Mouse (Mus musculus) adrenal gland, adult 18-20 months (tissue): Measurements from ENCODE around the gene Tmem9b. TPM values are rescaled to one million over a fixed set of nuclear protein-coding genes. Genes with fewer than 3 reads are reported as not detected.

Source experiments
- DNase-seq, 2 experiments: peaks; one replicate each; pipeline ENCODE4 v3.0.0; 2021 to 2022; ENCODE audit warnings: low spot score in 2 of 2
- total RNA-seq, 2 experiments: library from RNA; stranded (reverse); gene quantifications; 1 replicate in 1 of 2; 2 replicates in 1 of 2; pipeline ENCODE4 v1.2.3; 2021

Gene Tmem9b
- total RNA-seq, 2 experiments from 2014 or later = 45.7 to 47.6 TPM

- no peak for DNase-seq
These were observed 11.0 kb downstream of the Tmem9b start for GRCm38 (mm10) chr7:109741703-109742102.

- no peak for DNase-seq
These were observed 11.6 kb downstream of the Tmem9b start for GRCm38 (mm10) chr7:109741060-109741459.

GRCm38 (mm10) chr7:109739822-109740370 is 12.8 kb downstream of the Tmem9b start:
- no peak for DNase-seq

GRCm38 (mm10) chr7:109734806-109735205 is 17.9 kb downstream of the Tmem9b start:
- DNase-seq = no peak

- DNase-seq = no peak
These were observed 21.0 kb downstream of the Tmem9b start, which contains the start of gene Ascl3 for GRCm38 (mm10) chr7:109731626-109732025. TSS of gene Ascl3 (minus strand) at chr7:109731726.

GRCm38 (mm10) chr7:109723697-109724096 is 29.0 kb downstream of the Tmem9b start, which contains the start of gene BC051019:
TSS of gene BC051019 (minus strand) at chr7:109723850.
- DNase-seq = no peak

- DNase-seq = no peak
These were observed 29.6 kb downstream of the Tmem9b start for GRCm38 (mm10) chr7:109723114-109723513.

- DNase-seq = no peak
These were observed 30.1 kb downstream of the Tmem9b start for GRCm38 (mm10) chr7:109722618-109723017.

- DNase-seq = peak in 1 of 2 experiments; percentile 24
These were observed 33.4 kb downstream of the Tmem9b start for GRCm38 (mm10) chr7:109719286-109719685.

- DNase-seq = no peak
These were observed 39.2 kb downstream of the Tmem9b start for GRCm38 (mm10) chr7:109713434-109713982.

- DNase-seq = no peak
These were observed 40.5 kb downstream of the Tmem9b start for GRCm38 (mm10) chr7:109712198-109712597.

GRCm38 (mm10) chr7:109710069-109710468 is 42.6 kb downstream of the Tmem9b start:
- no peak for DNase-seq

GRCm38 (mm10) chr7:109708961-109709382 is 43.7 kb downstream of the Tmem9b start:
- DNase-seq = no peak

- peak; percentile 28 to 35 for DNase-seq
These were observed 45.5 kb downstream of the Tmem9b start for GRCm38 (mm10) chr7:109707023-109707785.

- DNase-seq = no peak
These were observed 48.2 kb downstream of the Tmem9b start for GRCm38 (mm10) chr7:109704461-109704860.

GRCm38 (mm10) chr7:109704016-109704377 is 48.7 kb downstream of the Tmem9b start:
- DNase-seq = no peak

- peak; percentile 98 to 99 for DNase-seq
These were observed 49.3 kb downstream of the Tmem9b start, which contains the start of the genes St5 and Akip1 for GRCm38 (mm10) chr7:109703190-109704015. TSS of gene St5 (minus strand) at chr7:109703605. TSS of gene Akip1 (plus strand) at chr7:109703690.

GRCm38 (mm10) chr7:109702721-109703120 is 50.0 kb downstream of the Tmem9b start:
- no peak for DNase-seq

- no peak for DNase-seq
These were observed 52.5 kb downstream of the Tmem9b start for GRCm38 (mm10) chr7:109700213-109700612.

- DNase-seq = no peak
These were observed 57.3 kb downstream of the Tmem9b start for GRCm38 (mm10) chr7:109695339-109695726.
